Mouse (Mus musculus) embryonic facial prominence, embryonic 11.5 days (tissue): ENCODE data around the gene Hpdl. TPM values are rescaled to one million over a fixed set of nuclear protein-coding genes. Genes with fewer than 3 reads are reported as not detected.
"Not testable (repeated sequence)": the region's sequence is repeated elsewhere in the genome, so short reads cannot be mapped to it uniquely, and the experiment has no call there.

Source experiments
- ATAC-seq: fragments of 200-750 bp; cut with Nextera tagmentation; replicated peaks from 2 replicates; pipeline ENCODE4 v1.8.0; 2017; ENCODE audit warnings: low read depth; ENCODE audit not compliant: insufficient number of reproducible peaks, low FRiP score, low TSS enrichment
- DNase-seq: peaks from one replicate; pipeline ENCODE4 v3.0.0-alpha.2; 2015; ENCODE audit warnings: low spot score
- H3K27ac ChIP-seq: fragments of 300-500 bp; sonication (generic); replicated peaks from 2 replicates; pipeline ENCODE4 v1.5.1; 2014; ENCODE audit warnings: mild to moderate bottlenecking, low read depth, low read length, control low read depth
- H3K27me3 ChIP-seq: fragments of 300-500 bp; sonication (generic); 2 replicates; pipeline ENCODE4 v1.6.1; 2014; ENCODE audit warnings: mild to moderate bottlenecking, low read length, moderate library complexity, mixed read lengths; ENCODE audit not compliant: control insufficient read depth, insufficient read depth
- H3K36me3 ChIP-seq: fragments of 300-500 bp; sonication (generic); replicated peaks from 2 replicates; pipeline ENCODE4 v1.6.1; 2014; ENCODE audit warnings: low read depth, mild to moderate bottlenecking, low read length, moderate library complexity, mixed read lengths; ENCODE audit not compliant: control insufficient read depth, insufficient read depth
- H3K4me1 ChIP-seq: fragments of 300-500 bp; sonication (generic); 2 replicates; pipeline ENCODE4 v1.6.1; 2014; ENCODE audit warnings: low read length, mixed read lengths; ENCODE audit not compliant: control insufficient read depth, insufficient read depth
- H3K4me2 ChIP-seq: fragments of 300-500 bp; sonication (generic); 2 replicates; pipeline ENCODE4 v1.6.1; 2014; ENCODE audit warnings: low read depth, mild to moderate bottlenecking, control low read depth, low read length, moderate library complexity
- H3K4me3 ChIP-seq: fragments of 300-500 bp; sonication (generic); 2 replicates; pipeline ENCODE4 v1.5.1; 2014; ENCODE audit warnings: low read depth, low read length, control low read depth
- H3K9ac ChIP-seq: fragments of 300-500 bp; sonication (generic); replicated peaks from 2 replicates; pipeline ENCODE4 v1.6.1; 2014; ENCODE audit warnings: mild to moderate bottlenecking, control low read depth, low read length
- H3K9me3 ChIP-seq: fragments of 300-500 bp; sonication (generic); replicated peaks from 2 replicates; pipeline ENCODE4 v1.6.1; 2016; ENCODE audit warnings: mild to moderate bottlenecking, low read length, inconsistent platforms, mixed read lengths; ENCODE audit not compliant: control insufficient read depth
- WGBS: fragments of 180-500 bp; shearing (Covaris S2); extraction: QIAGEN DNeasy Blood & Tissue Kit; methylation state at CpG from one replicate; pipeline ENCODE4 v1.1.7; 2014; 5-methylcytosine and 5-hydroxymethylcytosine counted together
- polyA plus RNA-seq: library from polyadenylated mRNA; unstranded; fragments of >200 nt; fragmentation: Nextera tagmentation; extraction: Ambion mirVana; gene quantifications from 2 replicates; pipeline ENCODE4 v1.2.1, GENCODE M21; 2014

The Hpdl gene
- polyA plus RNA-seq, 1 experiment from 2014 or later = 1.2 TPM

DNA sequence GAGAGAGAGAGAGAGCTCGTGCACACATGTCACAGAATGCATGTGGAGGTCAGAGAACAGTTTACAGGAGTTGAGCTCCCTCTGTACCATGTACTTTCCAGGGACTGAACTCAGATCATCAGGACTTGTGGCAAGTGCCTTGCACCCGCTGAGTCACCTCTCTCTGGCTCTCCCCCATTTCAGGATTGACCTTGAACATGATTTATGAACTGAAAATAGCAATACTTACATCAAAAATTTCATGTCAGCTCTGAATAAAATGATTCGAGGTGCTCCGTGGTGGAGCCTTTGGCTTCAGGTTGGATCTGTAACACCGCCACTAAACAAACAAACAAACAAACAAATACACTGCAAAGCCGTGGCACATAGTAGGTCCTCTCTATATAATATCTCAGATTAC, 19.3 kb upstream of the Hpdl start:
- Histone ChIP-seq H3K36me3 (no peaks in the 10 kb centered on the region), H3K9ac (no peak overlapping the region), H3K4me3 (no peak overlapping the region), H3K27ac (no peak overlapping the region), H3K9me3 (no peaks in the 10 kb centered on the region), H3K4me1 (no peaks in the 10 kb centered on the region), H3K27me3 (no peaks in the 10 kb centered on the region), H3K4me2 (no peak overlapping the region)
- ATAC-seq = no peak
- DNase-seq = no peak
- 89% methylated on average over 6 of the region's 6 CpGs for whole genome bisulfite sequencing

DNA sequence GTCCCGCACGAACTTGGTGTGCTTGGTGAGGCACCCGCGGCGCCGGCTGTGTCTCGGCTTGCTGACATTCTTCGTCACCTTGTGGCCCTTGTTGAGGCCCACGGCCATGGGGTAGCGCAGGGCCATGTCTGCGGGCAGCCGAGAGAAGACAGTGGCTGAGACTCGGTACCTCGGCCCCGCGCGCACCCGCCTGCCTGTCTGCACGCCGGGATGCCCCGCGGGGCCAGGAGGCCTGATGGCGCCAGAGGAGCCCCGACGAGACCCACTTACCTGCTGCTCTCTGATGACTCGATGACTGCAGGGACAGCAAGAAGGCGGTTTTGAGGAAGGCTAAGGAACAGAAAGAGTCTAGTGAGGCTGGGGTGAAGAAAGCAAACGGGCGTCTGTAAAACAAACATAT, 18.6 kb upstream of the Hpdl start:
- DNase-seq, ATAC-seq, H3K4me2 ChIP-seq, H3K4me1 ChIP-seq, H3K27me3 ChIP-seq, H3K9ac ChIP-seq, H3K4me3 ChIP-seq, H3K9me3 ChIP-seq, H3K27ac ChIP-seq, H3K36me3 ChIP-seq: not testable (repeated sequence)
- 18% methylated on average over 20 of the region's 29 CpGs for WGBS

DNA sequence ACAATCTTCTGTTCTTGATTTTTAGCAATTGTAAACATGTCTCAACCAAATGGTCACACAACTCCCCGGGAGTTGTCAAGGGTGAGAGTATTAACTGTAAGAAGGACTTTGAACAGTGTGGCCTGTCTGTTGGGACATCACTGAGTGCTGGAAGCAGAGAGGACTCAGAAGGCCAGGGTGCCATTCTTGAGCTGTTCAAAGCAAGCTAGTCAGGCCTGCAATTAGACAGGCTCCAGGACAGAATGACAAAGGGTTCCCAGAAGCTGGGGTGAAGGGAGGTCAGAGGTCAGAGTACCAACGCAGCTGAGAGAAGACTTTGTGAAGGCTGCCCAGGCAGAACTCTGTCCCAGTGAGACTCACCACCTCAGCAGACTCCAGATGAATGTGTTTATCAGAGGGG, 17.5 kb upstream of the Hpdl start:
- Histone ChIP-seq H3K4me3 (no peak overlapping the region), H3K4me1 (no peaks in the 10 kb centered on the region), H3K9me3 (no peaks in the 10 kb centered on the region), H3K27ac (no peak overlapping the region), H3K9ac (no peak overlapping the region), H3K36me3 (no peaks in the 10 kb centered on the region), H3K27me3 (no peaks in the 10 kb centered on the region), H3K4me2 (no peak overlapping the region)
- ATAC-seq = no peak
- WGBS = 16% methylated on average over 2 of the region's 2 CpGs
- DNase-seq = no peak

DNA sequence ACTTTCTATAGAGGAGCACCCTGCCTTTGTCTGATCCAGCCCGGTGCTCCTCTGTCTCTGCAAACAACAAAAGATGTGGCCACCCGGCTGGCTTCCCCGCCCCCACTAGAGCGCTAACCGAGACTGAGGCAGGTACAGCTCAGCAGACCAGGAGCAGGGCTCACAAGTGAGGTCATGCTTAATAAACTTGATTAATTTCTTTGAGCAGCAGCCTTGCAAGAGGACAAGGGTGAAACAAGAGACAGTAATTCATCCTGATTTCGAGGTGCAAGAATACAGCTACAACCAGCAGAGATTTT, 8.5 kb upstream of the Hpdl start:
- Histone ChIP-seq H3K9ac (no peak overlapping the region), H3K36me3 (no peaks in the 10 kb centered on the region), H3K27ac (no peak overlapping the region), H3K27me3 (no peaks in the 10 kb centered on the region), H3K4me2 (no peak overlapping the region), H3K9me3 (no peaks in the 10 kb centered on the region), H3K4me3 (no peak overlapping the region), H3K4me1 (no peaks in the 10 kb centered on the region)
- DNase-seq (peak; percentile 27), ATAC-seq (peak; percentile 45; the same call in 1 of the 2 replicates)
- WGBS = 13% methylated on average over 6 of the region's 6 CpGs

DNA sequence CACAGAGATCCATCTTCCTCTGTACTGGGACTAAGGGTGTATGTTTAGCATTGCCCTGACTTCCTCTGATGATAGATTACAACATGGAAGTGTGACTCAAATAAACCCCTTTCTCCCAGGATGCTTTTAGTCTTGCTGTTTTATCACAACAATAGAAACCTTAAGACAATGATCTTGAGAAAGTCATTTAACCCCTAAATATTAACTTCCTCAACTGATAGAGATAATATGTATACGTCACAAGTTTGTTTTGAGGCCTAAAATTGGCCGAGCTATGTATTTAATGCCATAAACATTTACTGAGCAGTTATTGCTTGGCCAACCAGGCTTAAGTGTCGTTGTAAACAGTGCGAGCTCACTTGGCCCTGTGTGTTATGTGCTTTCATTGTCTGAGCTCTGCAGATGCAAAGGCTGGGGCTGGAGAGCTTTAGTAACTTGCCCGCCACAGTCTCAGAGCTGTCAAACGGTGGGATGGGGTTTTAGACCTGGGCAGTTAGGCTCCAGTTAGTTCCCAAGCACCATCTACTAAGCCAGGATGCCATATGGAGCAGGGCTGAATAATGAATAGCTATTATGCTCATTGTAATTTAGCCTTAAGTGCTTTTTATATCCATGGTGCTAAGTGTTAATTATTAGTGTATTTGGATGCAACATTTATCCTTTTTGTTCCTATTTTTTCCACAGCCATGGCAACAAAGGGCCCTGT, 8.0 kb upstream of the Hpdl start:
- Histone ChIP-seq H3K9me3 (no peaks in the 10 kb centered on the region), H3K4me2 (no peak overlapping the region), H3K27ac (no peak overlapping the region), H3K27me3 (no peaks in the 10 kb centered on the region), H3K9ac (no peak overlapping the region), H3K4me1 (no peaks in the 10 kb centered on the region), H3K4me3 (no peak overlapping the region), H3K36me3 (no peaks in the 10 kb centered on the region)
- 61% methylated on average over 6 of the region's 6 CpGs for WGBS
- no peak for DNase-seq
- no peak; the same call in 1 of the 2 replicates for ATAC-seq

DNA sequence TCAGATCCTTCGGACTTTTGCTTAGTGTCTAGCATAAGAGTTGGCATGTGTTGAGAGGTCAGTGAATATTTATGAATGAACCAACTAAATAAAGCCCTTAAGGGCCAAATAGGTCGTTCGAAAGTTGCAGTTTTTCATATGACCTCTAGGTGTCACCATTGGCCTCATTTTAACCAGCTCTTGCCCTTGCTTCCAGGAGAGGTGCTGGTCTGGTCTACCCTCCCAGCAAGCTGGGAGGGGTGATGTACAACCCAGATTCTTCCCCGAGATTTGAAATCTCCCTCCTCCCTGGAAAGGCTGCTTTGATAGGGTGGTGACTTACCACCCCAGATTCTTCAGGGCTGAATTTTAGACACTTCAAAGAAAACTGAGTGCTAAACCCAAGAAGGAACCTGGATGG, 6.3 kb upstream of the Hpdl start:
- Histone ChIP-seq H3K4me1 (no peaks in the 10 kb centered on the region), H3K4me2 (no peak overlapping the region), H3K27ac (no peak overlapping the region), H3K27me3 (no peaks in the 10 kb centered on the region), H3K9me3 (no peaks in the 10 kb centered on the region), H3K9ac (no peak overlapping the region), H3K36me3 (no peaks in the 10 kb centered on the region), H3K4me3 (no peak overlapping the region)
- ATAC-seq = no peak
- DNase-seq = peak; percentile 86
- 2% methylated on average over 4 of the region's 4 CpGs for WGBS

DNA sequence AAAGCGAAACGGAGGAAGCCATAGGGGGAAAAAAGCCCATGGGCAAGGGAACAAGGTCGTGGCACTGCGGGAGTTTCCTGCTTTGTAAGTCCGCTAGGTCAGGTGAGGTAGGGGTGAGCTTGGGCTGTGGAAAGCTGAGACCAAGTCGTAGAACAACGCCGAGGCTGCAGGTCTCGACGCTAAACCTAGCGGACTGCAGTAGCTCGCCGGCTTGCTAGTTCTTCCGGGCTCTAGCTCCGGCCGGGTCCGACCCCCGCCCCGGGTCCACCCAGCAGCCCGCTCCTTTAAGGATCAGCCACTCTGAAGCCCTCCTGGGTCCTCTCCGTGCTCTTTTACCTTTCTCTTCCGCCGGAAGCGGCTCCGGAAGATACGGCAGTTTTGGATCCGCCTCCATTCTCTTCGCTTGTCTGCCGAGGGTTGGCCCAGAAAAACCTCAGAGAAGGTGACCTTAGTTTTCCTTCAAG, 3.1 kb upstream of the Hpdl start:
- under 1% methylated on average over 29 of the region's 29 CpGs for WGBS
- ATAC-seq = no peak

DNA sequence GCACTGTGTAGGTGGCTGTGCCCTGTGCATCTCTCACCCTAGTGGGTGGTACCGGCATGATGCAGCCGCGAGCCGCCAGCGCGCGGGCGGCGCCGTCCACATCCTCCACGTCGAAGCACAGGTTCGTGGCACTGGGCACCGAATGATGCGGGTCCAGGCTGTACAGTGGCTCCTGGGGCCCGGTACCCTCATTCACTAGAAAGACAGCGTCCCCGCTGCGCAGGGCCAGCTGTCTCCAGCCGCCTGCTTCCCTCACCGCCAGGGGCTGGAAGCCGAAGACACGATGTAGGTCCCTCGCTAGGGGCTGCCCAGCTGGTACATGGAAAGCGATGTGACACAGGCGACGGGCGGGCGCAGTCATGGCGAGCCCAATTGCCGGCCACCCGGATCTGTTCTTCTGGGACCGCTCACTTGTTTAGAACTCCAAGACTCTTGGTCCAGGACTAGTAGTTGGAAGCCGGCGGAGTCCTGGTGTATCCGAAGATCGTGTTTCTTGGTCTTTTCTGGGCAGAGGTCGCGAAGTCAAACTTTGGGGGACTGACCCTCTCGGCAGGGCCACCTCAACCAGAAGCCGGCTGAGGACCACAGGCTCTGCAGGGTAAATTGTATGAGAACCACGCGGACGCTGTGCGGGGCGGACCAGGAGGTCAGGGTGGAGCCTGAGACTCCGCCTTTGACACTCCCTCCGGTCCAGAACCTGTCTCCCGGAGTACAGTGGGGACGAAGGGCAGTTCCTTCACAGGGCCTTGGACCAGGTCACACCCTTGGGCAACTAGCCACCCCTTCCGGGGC, 409 bp downstream of the Hpdl start:
- peak; percentile 64 for DNase-seq
- Histone ChIP-seq H3K9me3 (no peaks in the 10 kb centered on the region), H3K4me1 (peaks cover 4% of the 10 kb centered on the region), H3K27ac (no peak overlapping the region), H3K4me3 (peak overlapping the region; percentile 48), H3K36me3 (no peaks in the 10 kb centered on the region), H3K27me3 (no peaks in the 10 kb centered on the region; the same call in 1 of the 2 replicates), H3K4me2 (peak overlapping the region; percentile 93), H3K9ac (peak overlapping the region; percentile 56)
- WGBS = under 1% methylated on average over 51 of the region's 51 CpGs
- ATAC-seq = peak; percentile 60

More for the DNA sequence above, 3.1 kb upstream of the Hpdl start:
- peak; percentile 81 for DNase-seq
- H3K27me3 ChIP-seq = no peaks in the 10 kb centered on the region; the same call in 1 of the 2 replicates
- peak overlapping the region; percentile 54 for H3K4me3 ChIP-seq
- H3K4me1 ChIP-seq = peaks cover 4% of the 10 kb centered on the region
- no peaks in the 10 kb centered on the region for H3K36me3 ChIP-seq
- H3K9me3 ChIP-seq = no peaks in the 10 kb centered on the region
- no peak overlapping the region; the same call in 1 of the 2 replicates for H3K27ac ChIP-seq
- peak overlapping the region; percentile 88 for H3K9ac ChIP-seq
- H3K4me2 ChIP-seq = peak overlapping the region; percentile 76
